Mouse (Mus musculus) limb, embryonic 13.5 days (tissue): Measurements from ENCODE around the gene Gm20737. TPM values are rescaled to one million over a fixed set of nuclear protein-coding genes. Genes with fewer than 3 reads are reported as not detected.
"Not testable (repeated sequence)": the region's sequence is repeated elsewhere in the genome, so short reads cannot be mapped to it uniquely, and the experiment has no call there.

Source experiments
- ATAC-seq: fragments of 200-750 bp; cut with Nextera tagmentation; 2 replicates; pipeline ENCODE4 v1.8.0; 2017; ENCODE audit warnings: low read depth, moderate number of reproducible peaks, moderate TSS enrichment; ENCODE audit not compliant: low FRiP score
- H3K27ac ChIP-seq: fragments of 300-500 bp; sonication (generic); 2 replicates; pipeline ENCODE4 v1.5.1; 2015; ENCODE audit warnings: inconsistent platforms, mild to moderate bottlenecking, moderate library complexity
- H3K27me3 ChIP-seq: fragments of 300-500 bp; sonication (generic); 2 replicates; pipeline ENCODE4 v1.6.1; 2015; ENCODE audit warnings: mild to moderate bottlenecking, inconsistent platforms
- H3K36me3 ChIP-seq: fragments of 300-500 bp; sonication (generic); 2 replicates; pipeline ENCODE4 v1.6.1; 2015; ENCODE audit warnings: inconsistent platforms, mild to moderate bottlenecking, moderate library complexity
- H3K4me1 ChIP-seq: fragments of 300-500 bp; sonication (generic); 2 replicates; pipeline ENCODE4 v1.6.1; 2015; ENCODE audit warnings: inconsistent platforms
- H3K4me2 ChIP-seq: fragments of 300-500 bp; sonication (generic); replicated peaks from 2 replicates; pipeline ENCODE4 v1.6.1; 2015; ENCODE audit warnings: inconsistent platforms, mild to moderate bottlenecking, moderate library complexity
- H3K4me3 ChIP-seq: fragments of 300-500 bp; sonication (generic); 2 replicates; pipeline ENCODE4 v1.5.1; 2015; ENCODE audit warnings: moderate library complexity, mild to moderate bottlenecking, inconsistent platforms
- H3K9ac ChIP-seq: fragments of 300-500 bp; sonication (generic); 2 replicates; pipeline ENCODE4 v1.6.1; 2015; ENCODE audit warnings: mild to moderate bottlenecking, inconsistent platforms
- H3K9me3 ChIP-seq: fragments of 300-500 bp; sonication (generic); 2 replicates; pipeline ENCODE4 v1.6.1; 2016; ENCODE audit warnings: inconsistent platforms
- WGBS: fragments of 180-500 bp; shearing (Covaris S2); methylation state at CpG from one replicate; pipeline ENCODE4 v1.1.7; 2015; 5-methylcytosine and 5-hydroxymethylcytosine counted together
- polyA plus RNA-seq: library from polyadenylated mRNA; unstranded; fragments of >200 nt; fragmentation: Nextera tagmentation; extraction: Ambion mirVana; gene quantifications from 2 replicates; pipeline ENCODE4 v1.2.1, GENCODE M21; 2015

Gene Gm20737
- polyA plus RNA-seq, result not detected in 2 replicates

- not testable (repeated sequence) for H3K27me3 ChIP-seq, ATAC-seq, H3K4me1 ChIP-seq, H3K4me2 ChIP-seq, H3K36me3 ChIP-seq, H3K9me3 ChIP-seq, H3K4me3 ChIP-seq, H3K9ac ChIP-seq, H3K27ac ChIP-seq
These were observed at the start of gene Gm20737 for GRCm38 (mm10) chrY:10535942-10536341. TSS of gene Gm20737 (minus strand) at chrY:10536042.

GRCm38 (mm10) chrY:10553153-10553552 is 17.3 kb upstream of the Gm20737 start, which contains the start of gene Gm21775:
TSS of gene Gm21775 (plus strand) at chrY:10553453.
- not testable (repeated sequence) for ATAC-seq, H3K9me3 ChIP-seq
- 79% methylated on average over 4 of the region's 5 CpGs for WGBS

More at GRCm38 (mm10) chrY:10553153-10553552, 17.3 kb upstream of the Gm20737 start, which contains the start of gene Gm21775:
- H3K27ac ChIP-seq, H3K4me3 ChIP-seq, H3K27me3 ChIP-seq, H3K4me1 ChIP-seq, H3K36me3 ChIP-seq, H3K4me2 ChIP-seq, H3K9ac ChIP-seq: not testable (repeated sequence)

Other genes with a start within 250 kb of the Gm20737 start
- not detected in 2 replicates for gene Gm20834, start 211.5 kb downstream of the Gm20737 start, polyA plus RNA-seq
- not detected in 2 replicates for gene Gm28510, start 123.3 kb downstream of the Gm20737 start, polyA plus RNA-seq
- gene Gm21775, start 17.4 kb upstream of the Gm20737 start, polyA plus RNA-seq, result not detected in 2 replicates
- not detected in 2 replicates for gene Gm21900, start 80.3 kb upstream of the Gm20737 start, polyA plus RNA-seq
- gene Gm20777, start 216.4 kb upstream of the Gm20737 start, polyA plus RNA-seq, result not detected in 2 replicates